Mouse (Mus musculus) C2C12 (cell line): Measurements from ENCODE around the gene Stxbp2.

Experiments used
- CTCF ChIP-seq: IDR thresholded peaks from one replicate; pipeline ENCODE4 v1.5.1; 2011; ENCODE audit not compliant: control insufficient read depth, insufficient read depth, insufficient read length
- MAX ChIP-seq: IDR thresholded peaks from one replicate; pipeline ENCODE4 v1.6.1; 2011; ENCODE audit warnings: mild to moderate bottlenecking, control low read depth

DNA sequence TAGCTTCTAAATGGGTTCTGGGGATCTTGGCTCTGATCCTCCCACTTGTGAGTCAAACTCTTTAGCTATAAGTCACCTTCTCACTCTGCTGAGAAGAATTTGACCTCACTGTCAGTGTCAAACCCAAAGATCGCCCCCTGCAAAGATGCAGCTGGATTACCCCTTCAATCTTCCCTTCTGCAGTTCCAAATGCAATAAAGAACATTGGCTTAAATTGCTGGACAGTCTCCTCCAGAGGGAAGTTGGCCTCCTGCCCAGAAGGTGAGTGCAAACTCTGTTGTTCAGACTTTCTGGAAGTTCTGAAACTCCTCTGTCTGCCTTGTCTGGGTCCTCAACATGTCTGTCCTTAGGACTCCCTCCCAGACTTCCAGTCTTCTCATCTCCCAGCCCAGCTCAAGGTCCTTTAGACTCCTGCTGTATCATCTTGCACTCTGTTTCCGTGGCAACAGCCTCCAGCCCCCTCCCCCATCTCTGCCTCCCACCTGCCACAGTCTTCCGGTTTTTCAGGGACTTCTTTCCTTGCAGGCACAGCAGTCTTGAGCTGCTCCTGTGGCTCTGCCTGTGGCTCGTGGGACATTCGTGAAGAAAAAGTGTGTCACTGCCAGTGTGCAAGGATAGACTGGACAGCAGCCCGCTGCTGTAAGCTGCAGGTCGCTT is 26.1 kb downstream of the Stxbp2 start:
- no peak for TF ChIP-seq CTCF
- TF ChIP-seq MAX, result no peak
